Mouse (Mus musculus): ENCODE data around the gene Spred2. TPM values are rescaled to one million over a fixed set of nuclear protein-coding genes. Genes with fewer than 3 reads are reported as not detected.

Spred2 gene
- total and polyA plus RNA-seq, 3 experiments = 8.9 to 76.1 (median 33.6) TPM

DNA sequence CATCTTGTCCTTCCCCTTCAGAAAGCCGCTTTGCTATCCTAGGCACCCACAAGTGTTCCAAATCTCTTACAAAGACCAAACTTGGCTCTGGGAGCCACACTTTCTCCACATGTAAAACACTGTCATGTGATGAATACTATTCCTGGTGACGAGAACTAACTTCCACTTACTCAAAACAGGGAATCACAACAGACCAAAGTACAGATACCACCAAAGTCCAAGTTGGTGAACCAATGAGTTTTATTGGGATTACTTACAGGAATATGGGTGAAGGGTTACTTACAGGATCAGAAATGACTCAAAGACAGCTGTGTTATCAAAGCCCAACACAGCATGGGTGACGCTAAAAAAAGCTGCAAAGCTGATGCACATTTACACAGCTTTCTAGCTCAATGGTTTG lies 30.9 kb upstream of the Spred2 start:
- H3K9me3 ChIP-seq (replicated peaks) = no peaks in the 10 kb centered on the region
- ATAC-seq (ENCODE audit: extremely low read depth, insufficient number of reproducible peaks, low FRiP score, poor library complexity, severe bottlenecking) = no peak
- TF ChIP-seq GATA1 (IDR thresholded peaks at IDR 0.05; ENCODE audit: borderline replicate concordance, low read length) (no peak), GATA2 (IDR thresholded peaks at IDR 0.05; ENCODE audit: borderline replicate concordance, low read depth, low read length) (no peak), CTCF (IDR thresholded peaks at IDR 0.05; ENCODE audit: low read depth, low read length) (no peak), TAL1 (conservative IDR thresholded peaks at IDR 0.05; ENCODE audit: low read depth, low read length) (no peak), POLR2AphosphoS5 (IDR thresholded peaks at IDR 0.05; ENCODE audit: insufficient replicate concordance, low read depth, low read length) (no peak)

DNA sequence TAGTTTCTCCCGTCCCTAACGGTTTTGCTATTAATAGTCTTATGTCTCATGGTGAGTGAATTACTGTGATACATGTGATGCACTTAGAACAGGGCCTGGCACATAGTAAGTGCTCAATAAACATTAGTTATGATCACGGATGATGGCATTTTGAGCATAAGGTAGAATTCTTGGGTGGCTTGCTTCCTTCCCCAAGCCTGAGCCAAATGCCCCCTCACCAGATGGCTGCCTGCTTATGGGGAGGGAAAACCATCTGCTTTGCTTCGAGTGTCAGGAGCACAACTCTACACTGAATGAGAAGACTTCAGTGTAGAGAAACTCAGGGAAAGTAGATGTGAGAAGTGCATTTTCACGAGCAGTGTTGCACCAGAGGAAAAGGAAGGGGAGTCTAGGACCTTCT lies 24.6 kb upstream of the Spred2 start:
- TF ChIP-seq GATA2 (IDR thresholded peaks at IDR 0.05; ENCODE audit: borderline replicate concordance, low read depth, low read length) (no peak), POLR2AphosphoS5 (IDR thresholded peaks at IDR 0.05; ENCODE audit: insufficient replicate concordance, low read depth, low read length) (no peak), GATA1 (IDR thresholded peaks at IDR 0.05; ENCODE audit: borderline replicate concordance, low read length) (no peak), TAL1 (conservative IDR thresholded peaks at IDR 0.05; ENCODE audit: low read depth, low read length) (no peak), CTCF (IDR thresholded peaks at IDR 0.05; ENCODE audit: low read depth, low read length) (no peak)

More for the DNA sequence above, 30.9 kb upstream of the Spred2 start:
- Histone ChIP-seq H3K27me3 (ENCODE audit: insufficient read depth, low read length) (peaks cover 25% of the 10 kb centered on the region), H3K4me3 (ENCODE audit: low read depth, low read length) (no peak overlapping the region), H3K4me1 (ENCODE audit: insufficient read depth, low read depth, low read length) (no peaks in the 10 kb centered on the region), H3K36me3 (replicated peaks) (no peaks in the 10 kb centered on the region)
- DNase-seq (ENCODE audit: low spot score) = no peak

DNA sequence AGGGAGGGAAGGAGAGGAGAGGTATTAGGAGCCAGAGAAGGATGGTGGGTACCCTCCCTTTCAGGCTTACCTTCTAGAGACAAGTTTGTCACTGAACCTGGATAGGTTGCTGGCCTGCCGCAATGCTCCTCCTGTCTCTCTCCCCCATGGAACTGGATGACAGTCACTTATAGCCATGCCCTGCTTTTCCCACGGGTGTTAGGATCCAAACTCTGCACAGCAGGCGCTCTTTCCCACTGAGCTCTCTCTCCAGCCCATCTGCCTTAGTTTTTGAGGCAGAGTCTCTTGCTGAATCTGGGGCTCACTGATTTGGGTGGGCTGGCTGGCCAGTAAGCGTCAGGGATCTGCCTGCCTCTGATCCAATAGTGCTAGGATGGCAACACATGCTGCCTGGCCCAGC lies 23.5 kb upstream of the Spred2 start:
- Histone ChIP-seq H3K4me3 (ENCODE audit: low read depth, low read length) (no peak overlapping the region), H3K9me3 (replicated peaks) (no peaks in the 10 kb centered on the region), H3K36me3 (replicated peaks) (no peaks in the 10 kb centered on the region), H3K4me1 (ENCODE audit: insufficient read depth, low read depth, low read length) (no peaks in the 10 kb centered on the region), H3K27me3 (ENCODE audit: insufficient read depth, low read length) (peaks cover 27% of the 10 kb centered on the region)
- ATAC-seq (ENCODE audit: extremely low read depth, insufficient number of reproducible peaks, low FRiP score, poor library complexity, severe bottlenecking) (no peak), DNase-seq (ENCODE audit: low spot score) (no peak)
- TF ChIP-seq CTCF (IDR thresholded peaks at IDR 0.05; ENCODE audit: low read depth, low read length) (no peak), POLR2AphosphoS5 (IDR thresholded peaks at IDR 0.05; ENCODE audit: insufficient replicate concordance, low read depth, low read length) (no peak), GATA2 (IDR thresholded peaks at IDR 0.05; ENCODE audit: borderline replicate concordance, low read depth, low read length) (no peak), GATA1 (IDR thresholded peaks at IDR 0.05; ENCODE audit: borderline replicate concordance, low read length) (no peak), TAL1 (conservative IDR thresholded peaks at IDR 0.05; ENCODE audit: low read depth, low read length) (no peak)

More for the DNA sequence above, 24.6 kb upstream of the Spred2 start:
- Histone ChIP-seq H3K36me3 (replicated peaks) (no peaks in the 10 kb centered on the region), H3K9me3 (replicated peaks) (no peaks in the 10 kb centered on the region), H3K4me3 (ENCODE audit: low read depth, low read length) (no peak overlapping the region), H3K27me3 (ENCODE audit: insufficient read depth, low read length) (peaks cover 26% of the 10 kb centered on the region), H3K4me1 (ENCODE audit: insufficient read depth, low read depth, low read length) (no peaks in the 10 kb centered on the region)
- DNase-seq (ENCODE audit: low spot score) (no peak), ATAC-seq (ENCODE audit: extremely low read depth, insufficient number of reproducible peaks, low FRiP score, poor library complexity, severe bottlenecking) (no peak)

DNA sequence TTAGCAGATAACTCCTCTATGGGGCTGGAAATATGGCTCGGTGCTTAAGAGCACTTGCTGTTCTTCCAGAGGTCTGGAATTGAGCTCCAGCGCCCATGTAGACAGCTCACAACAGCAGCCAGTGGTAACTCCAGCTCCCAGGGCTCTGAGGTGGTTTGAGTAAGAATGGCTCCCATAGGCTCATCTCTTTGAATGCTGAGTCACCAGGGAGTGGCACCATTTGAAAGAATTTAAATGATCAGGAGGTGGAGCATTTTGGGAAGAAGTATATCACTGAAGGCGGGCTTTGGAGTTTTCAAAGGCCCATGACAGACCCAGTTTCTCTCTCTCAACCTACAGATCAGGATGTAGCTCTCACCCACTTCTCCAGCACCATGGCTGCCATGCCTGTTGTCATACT lies 13.0 kb upstream of the Spred2 start:
- Histone ChIP-seq H3K4me3 (ENCODE audit: low read depth, low read length) (no peak overlapping the region), H3K9me3 (replicated peaks) (peaks cover 4% of the 10 kb centered on the region; the same call in 1 of the 2 replicates), H3K4me1 (ENCODE audit: insufficient read depth, low read depth, low read length) (no peaks in the 10 kb centered on the region; the same call in 1 of the 2 replicates), H3K36me3 (replicated peaks) (peaks cover 8% of the 10 kb centered on the region), H3K27me3 (ENCODE audit: insufficient read depth, low read length) (peaks cover 9% of the 10 kb centered on the region)
- ATAC-seq (ENCODE audit: extremely low read depth, insufficient number of reproducible peaks, low FRiP score, poor library complexity, severe bottlenecking) (no peak), DNase-seq (ENCODE audit: low spot score) (no peak)
- no peak for TF ChIP-seq CTCF (IDR thresholded peaks at IDR 0.05; ENCODE audit: low read depth, low read length)
- no peak for TF ChIP-seq TAL1 (conservative IDR thresholded peaks at IDR 0.05; ENCODE audit: low read depth, low read length)
- TF ChIP-seq GATA1 (IDR thresholded peaks at IDR 0.05; ENCODE audit: borderline replicate concordance, low read length) = no peak
- TF ChIP-seq GATA2 (IDR thresholded peaks at IDR 0.05; ENCODE audit: borderline replicate concordance, low read depth, low read length) = no peak
- no peak for TF ChIP-seq POLR2AphosphoS5 (IDR thresholded peaks at IDR 0.05; ENCODE audit: insufficient replicate concordance, low read depth, low read length)

DNA sequence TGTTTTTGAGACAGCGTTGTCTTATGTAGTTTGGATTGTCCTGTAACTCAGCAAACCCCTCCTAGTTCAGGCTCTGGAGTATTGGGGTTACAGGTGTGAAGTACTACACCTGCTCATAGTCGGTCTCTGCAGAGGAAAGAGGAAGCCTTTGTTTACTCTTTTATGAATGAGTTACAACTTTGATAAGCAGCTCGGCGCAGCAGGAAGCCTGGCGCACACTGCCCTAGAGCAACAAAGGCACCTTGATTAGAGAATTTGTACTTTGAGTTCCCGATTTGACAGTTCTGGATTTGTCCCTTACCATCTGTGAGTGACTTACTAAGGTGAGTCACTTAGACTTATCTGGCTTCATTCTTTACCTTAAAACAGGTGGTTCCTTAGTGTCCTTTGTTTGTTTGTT lies 12.0 kb upstream of the Spred2 start:
- no peak for ATAC-seq (ENCODE audit: extremely low read depth, insufficient number of reproducible peaks, low FRiP score, poor library complexity, severe bottlenecking)
- DNase-seq (ENCODE audit: low spot score) = no peak
- H3K4me3 ChIP-seq (ENCODE audit: low read depth, low read length) = no peak overlapping the region
- peaks cover 4% of the 10 kb centered on the region; the same call in 1 of the 2 replicates for H3K9me3 ChIP-seq (replicated peaks)
- H3K27me3 ChIP-seq (ENCODE audit: insufficient read depth, low read length) = peaks cover 8% of the 10 kb centered on the region
- no peak for TF ChIP-seq POLR2AphosphoS5 (IDR thresholded peaks at IDR 0.05; ENCODE audit: insufficient replicate concordance, low read depth, low read length)
- TF ChIP-seq CTCF (IDR thresholded peaks at IDR 0.05; ENCODE audit: low read depth, low read length) = no peak
- no peak for TF ChIP-seq TAL1 (conservative IDR thresholded peaks at IDR 0.05; ENCODE audit: low read depth, low read length)
- no peak for TF ChIP-seq GATA1 (IDR thresholded peaks at IDR 0.05; ENCODE audit: borderline replicate concordance, low read length)
- TF ChIP-seq GATA2 (IDR thresholded peaks at IDR 0.05; ENCODE audit: borderline replicate concordance, low read depth, low read length) = no peak
- peaks cover 8% of the 10 kb centered on the region for H3K36me3 ChIP-seq (replicated peaks)
- no peaks in the 10 kb centered on the region; the same call in 1 of the 2 replicates for H3K4me1 ChIP-seq (ENCODE audit: insufficient read depth, low read depth, low read length)

DNA sequence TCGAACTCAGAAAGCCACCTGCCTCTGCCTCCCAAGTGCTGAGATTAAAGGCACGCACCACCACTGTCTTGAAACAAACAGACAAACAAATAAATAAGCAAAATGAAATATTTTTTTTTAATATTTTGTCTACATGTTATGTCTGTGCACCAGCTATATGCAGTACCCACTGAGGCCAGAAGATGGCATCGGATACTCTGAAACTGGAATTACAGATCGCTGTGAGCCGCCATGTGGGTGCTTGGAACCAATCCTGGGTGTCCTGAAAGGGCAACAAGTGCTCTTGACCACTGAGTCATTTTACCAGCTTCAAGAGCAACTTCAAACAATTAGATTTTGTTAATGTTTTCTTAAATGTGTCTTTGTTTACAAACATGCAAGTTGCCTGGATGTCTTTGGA lies 11.5 kb upstream of the Spred2 start:
- ATAC-seq (ENCODE audit: extremely low read depth, insufficient number of reproducible peaks, low FRiP score, poor library complexity, severe bottlenecking) (no peak), DNase-seq (ENCODE audit: low spot score) (no peak)
- no peaks in the 10 kb centered on the region; the same call in 1 of the 2 replicates for H3K4me1 ChIP-seq (ENCODE audit: insufficient read depth, low read depth, low read length)
- TF ChIP-seq GATA1 (IDR thresholded peaks at IDR 0.05; ENCODE audit: borderline replicate concordance, low read length) (no peak), TAL1 (conservative IDR thresholded peaks at IDR 0.05; ENCODE audit: low read depth, low read length) (no peak), CTCF (IDR thresholded peaks at IDR 0.05; ENCODE audit: low read depth, low read length) (no peak), POLR2AphosphoS5 (IDR thresholded peaks at IDR 0.05; ENCODE audit: insufficient replicate concordance, low read depth, low read length) (no peak), GATA2 (IDR thresholded peaks at IDR 0.05; ENCODE audit: borderline replicate concordance, low read depth, low read length) (no peak)
- peaks cover 5% of the 10 kb centered on the region for H3K27me3 ChIP-seq (ENCODE audit: insufficient read depth, low read length)
- H3K9me3 ChIP-seq (replicated peaks) = peaks cover 4% of the 10 kb centered on the region; the same call in 1 of the 2 replicates
- H3K36me3 ChIP-seq (replicated peaks) = peaks cover 11% of the 10 kb centered on the region
- no peak overlapping the region for H3K4me3 ChIP-seq (ENCODE audit: low read depth, low read length)

Measured in G1E (cell line).